Mouse (Mus musculus) ES-Bruce4 (cell line): ENCODE data around the gene Mtrex.

Source experiments
- CTCF ChIP-seq: IDR thresholded peaks from one replicate; pipeline ENCODE4 v1.8.1; 2011; ENCODE audit warnings: low read depth, low read length
- EP300 ChIP-seq: IDR thresholded peaks from 2 replicates; pipeline ENCODE4 v1.6.1; 2011; ENCODE audit warnings: low read depth, low read length; ENCODE audit not compliant: insufficient read depth
- POLR2A ChIP-seq: IDR thresholded peaks from one replicate; pipeline ENCODE4 v1.8.1; 2011; ENCODE audit warnings: low read length; ENCODE audit not compliant: insufficient read depth

- TF ChIP-seq POLR2A: no peak
- no peak for TF ChIP-seq CTCF
- no peak for TF ChIP-seq EP300
Measured at GRCm38 (mm10) chr13:112845931-112846330, 81.3 kb downstream of the Mtrex start.
